Mouse (Mus musculus): Measurements from ENCODE around the gene Zswim2. TPM values are rescaled to one million over a fixed set of nuclear protein-coding genes. Genes with fewer than 3 reads are reported as not detected.
"Not testable (repeated sequence)": the region's sequence is repeated elsewhere in the genome, so short reads cannot be mapped to it uniquely, and the experiment has no call there.

The Zswim2 gene
- not detected for total RNA-seq (2022)

DNA sequence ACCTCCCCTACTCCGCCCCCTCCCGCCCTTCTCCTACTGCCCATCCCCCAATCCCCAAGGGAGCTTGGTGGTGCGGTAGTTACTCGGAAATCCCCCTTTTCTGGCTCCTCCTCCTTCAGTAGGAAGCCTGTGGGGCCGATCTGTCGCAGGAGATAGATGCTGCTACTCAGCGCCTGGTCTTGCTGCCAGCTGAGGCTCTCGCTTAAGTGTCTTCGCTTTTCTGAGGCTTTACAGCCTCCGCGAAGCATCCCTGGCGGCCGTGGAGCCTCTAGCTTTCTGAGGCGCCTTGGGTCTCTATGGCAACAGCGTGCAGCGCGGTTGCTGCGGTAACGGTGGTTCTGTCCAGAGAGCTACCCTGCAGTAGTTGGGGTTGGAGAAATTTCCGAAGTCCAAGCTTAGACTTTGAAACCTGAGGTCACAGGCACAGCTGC lies at the start of gene Zswim2:
Zswim2 (minus strand) TSS at position 298 of the 431 bp plus-strand sequence.
- no peak for DNase-seq (ENCODE audit: low spot score)

DNA sequence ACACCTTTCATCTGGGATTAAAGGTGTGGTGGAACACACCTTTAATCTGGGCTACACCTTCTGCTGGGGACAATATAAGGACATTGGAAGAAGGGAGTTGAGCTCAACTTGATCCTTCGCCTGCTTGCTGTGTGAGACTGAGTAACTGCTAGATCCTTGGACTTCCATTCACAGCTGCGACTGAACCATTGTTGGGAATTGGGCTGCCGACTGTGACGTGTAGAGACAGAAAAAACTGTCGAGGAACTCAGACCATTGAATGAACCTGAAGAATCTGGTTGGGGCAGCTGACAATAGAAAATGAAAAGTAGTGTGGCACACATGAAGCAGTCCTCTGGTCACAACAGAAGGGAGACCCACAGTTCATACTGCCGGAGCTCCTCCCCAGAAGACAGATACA lies 49.2 kb upstream of the Zswim2 start, which contains the start of gene Gm13691:
Gm13691 (plus strand) TSS at position 301 of the 400 bp plus-strand sequence.
- DNase-seq (ENCODE audit: low spot score): not testable (repeated sequence)

DNA sequence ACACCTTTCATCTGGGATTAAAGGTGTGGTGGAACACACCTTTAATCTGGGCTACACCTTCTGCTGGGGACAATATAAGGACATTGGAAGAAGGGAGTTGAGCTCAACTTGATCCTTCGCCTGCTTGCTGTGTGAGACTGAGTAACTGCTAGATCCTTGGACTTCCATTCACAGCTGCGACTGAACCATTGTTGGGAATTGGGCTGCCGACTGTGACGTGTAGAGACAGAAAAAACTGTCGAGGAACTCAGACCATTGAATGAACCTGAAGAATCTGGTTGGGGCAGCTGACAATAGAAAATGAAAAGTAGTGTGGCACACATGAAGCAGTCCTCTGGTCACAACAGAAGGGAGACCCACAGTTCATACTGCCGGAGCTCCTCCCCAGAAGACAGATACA lies 43.4 kb upstream of the Zswim2 start, which contains the start of gene Gm13697:
Gm13697 (plus strand) TSS at position 301 of the 400 bp plus-strand sequence.
- DNase-seq (ENCODE audit: low spot score): not testable (repeated sequence)

DNA sequence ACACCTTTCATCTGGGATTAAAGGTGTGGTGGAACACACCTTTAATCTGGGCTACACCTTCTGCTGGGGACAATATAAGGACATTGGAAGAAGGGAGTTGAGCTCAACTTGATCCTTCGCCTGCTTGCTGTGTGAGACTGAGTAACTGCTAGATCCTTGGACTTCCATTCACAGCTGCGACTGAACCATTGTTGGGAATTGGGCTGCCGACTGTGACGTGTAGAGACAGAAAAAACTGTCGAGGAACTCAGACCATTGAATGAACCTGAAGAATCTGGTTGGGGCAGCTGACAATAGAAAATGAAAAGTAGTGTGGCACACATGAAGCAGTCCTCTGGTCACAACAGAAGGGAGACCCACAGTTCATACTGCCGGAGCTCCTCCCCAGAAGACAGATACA lies 37.6 kb upstream of the Zswim2 start, which contains the start of gene Gm13694:
Gm13694 (plus strand) TSS at position 301 of the 400 bp plus-strand sequence.
- DNase-seq (ENCODE audit: low spot score): not testable (repeated sequence)

DNA sequence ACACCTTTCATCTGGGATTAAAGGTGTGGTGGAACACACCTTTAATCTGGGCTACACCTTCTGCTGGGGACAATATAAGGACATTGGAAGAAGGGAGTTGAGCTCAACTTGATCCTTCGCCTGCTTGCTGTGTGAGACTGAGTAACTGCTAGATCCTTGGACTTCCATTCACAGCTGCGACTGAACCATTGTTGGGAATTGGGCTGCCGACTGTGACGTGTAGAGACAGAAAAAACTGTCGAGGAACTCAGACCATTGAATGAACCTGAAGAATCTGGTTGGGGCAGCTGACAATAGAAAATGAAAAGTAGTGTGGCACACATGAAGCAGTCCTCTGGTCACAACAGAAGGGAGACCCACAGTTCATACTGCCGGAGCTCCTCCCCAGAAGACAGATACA lies 31.8 kb upstream of the Zswim2 start, which contains the start of gene Gm13696:
Gm13696 (plus strand) TSS at position 301 of the 400 bp plus-strand sequence.
- DNase-seq (ENCODE audit: low spot score): not testable (repeated sequence)

DNA sequence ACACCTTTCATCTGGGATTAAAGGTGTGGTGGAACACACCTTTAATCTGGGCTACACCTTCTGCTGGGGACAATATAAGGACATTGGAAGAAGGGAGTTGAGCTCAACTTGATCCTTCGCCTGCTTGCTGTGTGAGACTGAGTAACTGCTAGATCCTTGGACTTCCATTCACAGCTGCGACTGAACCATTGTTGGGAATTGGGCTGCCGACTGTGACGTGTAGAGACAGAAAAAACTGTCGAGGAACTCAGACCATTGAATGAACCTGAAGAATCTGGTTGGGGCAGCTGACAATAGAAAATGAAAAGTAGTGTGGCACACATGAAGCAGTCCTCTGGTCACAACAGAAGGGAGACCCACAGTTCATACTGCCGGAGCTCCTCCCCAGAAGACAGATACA lies 26.0 kb upstream of the Zswim2 start, which contains the start of gene Gm13695:
Gm13695 (plus strand) TSS at position 301 of the 400 bp plus-strand sequence.
- not testable (repeated sequence) for DNase-seq (ENCODE audit: low spot score)

DNA sequence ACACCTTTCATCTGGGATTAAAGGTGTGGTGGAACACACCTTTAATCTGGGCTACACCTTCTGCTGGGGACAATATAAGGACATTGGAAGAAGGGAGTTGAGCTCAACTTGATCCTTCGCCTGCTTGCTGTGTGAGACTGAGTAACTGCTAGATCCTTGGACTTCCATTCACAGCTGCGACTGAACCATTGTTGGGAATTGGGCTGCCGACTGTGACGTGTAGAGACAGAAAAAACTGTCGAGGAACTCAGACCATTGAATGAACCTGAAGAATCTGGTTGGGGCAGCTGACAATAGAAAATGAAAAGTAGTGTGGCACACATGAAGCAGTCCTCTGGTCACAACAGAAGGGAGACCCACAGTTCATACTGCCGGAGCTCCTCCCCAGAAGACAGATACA lies 20.2 kb upstream of the Zswim2 start, which contains the start of gene Gm13693:
Gm13693 (plus strand) TSS at position 301 of the 400 bp plus-strand sequence.
- not testable (repeated sequence) for DNase-seq (ENCODE audit: low spot score)

DNA sequence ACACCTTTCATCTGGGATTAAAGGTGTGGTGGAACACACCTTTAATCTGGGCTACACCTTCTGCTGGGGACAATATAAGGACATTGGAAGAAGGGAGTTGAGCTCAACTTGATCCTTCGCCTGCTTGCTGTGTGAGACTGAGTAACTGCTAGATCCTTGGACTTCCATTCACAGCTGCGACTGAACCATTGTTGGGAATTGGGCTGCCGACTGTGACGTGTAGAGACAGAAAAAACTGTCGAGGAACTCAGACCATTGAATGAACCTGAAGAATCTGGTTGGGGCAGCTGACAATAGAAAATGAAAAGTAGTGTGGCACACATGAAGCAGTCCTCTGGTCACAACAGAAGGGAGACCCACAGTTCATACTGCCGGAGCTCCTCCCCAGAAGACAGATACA lies 14.4 kb upstream of the Zswim2 start, which contains the start of gene Gm13698:
Gm13698 (plus strand) TSS at position 301 of the 400 bp plus-strand sequence.
- DNase-seq (ENCODE audit: low spot score): not testable (repeated sequence)

DNA sequence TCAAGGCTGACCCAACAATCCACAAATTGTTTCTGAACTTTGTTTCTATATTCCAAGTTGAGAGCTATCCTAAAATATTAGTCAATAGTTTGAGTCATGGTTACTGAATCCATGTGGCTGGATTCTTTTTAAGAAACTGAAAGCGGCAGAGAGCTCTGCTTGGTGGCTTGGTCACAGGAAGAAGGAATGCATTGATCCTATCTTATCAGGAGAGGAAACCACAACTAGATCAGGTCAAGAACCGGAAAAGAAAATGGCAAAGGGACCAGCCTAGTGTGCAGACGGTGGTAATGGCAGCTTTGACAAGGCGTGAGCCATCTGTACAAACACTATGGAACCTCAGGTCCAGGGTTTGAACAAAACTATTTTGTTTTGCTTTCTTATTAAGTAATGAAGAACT lies 764 bp upstream of the Zswim2 start:
- DNase-seq (ENCODE audit: low spot score): no peak

DNA sequence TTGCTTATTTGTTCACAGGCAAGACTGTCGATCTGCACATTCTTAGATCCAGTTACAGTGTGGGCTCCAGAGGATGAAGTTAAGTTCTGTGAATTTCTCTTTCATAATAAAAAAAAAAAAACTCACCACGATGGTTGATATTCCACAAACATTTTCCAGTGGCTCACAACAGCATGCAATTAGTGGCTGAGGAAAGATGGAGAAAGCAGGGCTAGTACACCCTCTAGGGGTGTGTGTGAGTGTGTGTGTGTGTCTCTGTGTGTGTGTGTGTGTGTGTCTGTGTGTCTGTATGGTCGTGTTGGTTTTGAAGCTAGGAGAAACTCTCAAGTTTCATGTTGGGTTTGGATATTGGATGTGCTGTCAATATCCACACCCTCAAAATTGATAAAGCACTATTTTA lies 350 bp upstream of the Zswim2 start:
- no peak for DNase-seq (ENCODE audit: low spot score)

DNA sequence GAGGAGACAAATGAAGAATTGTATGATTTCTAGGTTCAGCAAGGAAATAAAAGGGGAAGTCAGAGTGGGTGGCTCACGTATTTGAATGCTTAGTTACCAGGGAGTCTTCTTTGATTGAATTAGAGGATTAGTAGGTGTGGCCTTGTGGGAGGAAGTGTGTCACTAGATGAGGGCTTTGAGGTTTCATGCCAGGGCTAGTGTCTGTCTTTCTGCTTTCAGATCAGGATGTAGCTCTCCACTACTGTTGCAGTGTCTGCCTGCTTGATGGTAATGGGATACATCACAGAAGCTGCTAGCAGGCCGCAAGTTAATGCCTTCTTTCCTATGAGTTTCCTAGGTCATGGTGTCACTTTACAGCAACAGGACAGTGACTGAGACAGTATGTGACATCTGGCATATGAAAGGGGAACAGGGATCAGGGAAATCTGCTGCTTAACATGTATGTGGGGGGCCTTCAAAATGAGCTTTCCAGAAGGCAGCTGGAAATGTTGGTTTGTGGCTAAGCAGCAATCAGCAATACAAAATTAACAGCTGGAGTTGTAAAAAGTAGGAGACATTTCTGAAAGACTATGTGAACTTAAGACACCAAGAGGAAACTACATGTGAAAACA lies 11.4 kb downstream of the Zswim2 start:
- DNase-seq (ENCODE audit: low spot score): no peak

DNA sequence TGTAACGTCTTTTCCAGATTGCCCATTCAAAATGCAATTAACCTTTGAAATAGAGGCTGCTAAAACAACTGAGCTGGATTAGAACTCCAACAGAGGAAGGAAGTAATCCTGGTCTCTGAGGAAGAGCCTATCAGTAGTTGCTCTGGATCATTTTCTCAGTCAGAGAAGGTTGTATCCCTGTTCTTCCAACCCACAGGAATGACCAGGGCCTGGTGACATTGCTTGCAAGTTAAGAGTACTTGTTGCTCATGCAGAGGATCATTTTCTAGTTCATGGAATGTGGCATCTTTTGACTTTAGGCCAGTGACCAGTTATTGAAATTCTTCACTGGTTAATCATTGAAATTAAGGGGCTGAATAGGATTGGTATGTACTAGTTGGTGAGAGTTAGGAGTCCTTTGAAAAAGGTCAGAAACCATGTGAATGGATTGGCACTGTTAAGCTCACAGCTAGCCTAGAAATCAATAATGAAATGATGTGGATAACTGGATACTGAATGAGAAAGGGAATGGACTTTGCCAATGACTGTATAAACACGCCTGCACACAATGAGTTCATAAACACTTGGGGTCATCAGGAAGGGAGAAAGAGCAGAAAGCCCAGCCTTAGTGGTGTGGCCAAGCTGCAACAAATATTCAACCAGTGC lies 39.0 kb downstream of the Zswim2 start:
- no peak for DNase-seq (ENCODE audit: low spot score)

DNA sequence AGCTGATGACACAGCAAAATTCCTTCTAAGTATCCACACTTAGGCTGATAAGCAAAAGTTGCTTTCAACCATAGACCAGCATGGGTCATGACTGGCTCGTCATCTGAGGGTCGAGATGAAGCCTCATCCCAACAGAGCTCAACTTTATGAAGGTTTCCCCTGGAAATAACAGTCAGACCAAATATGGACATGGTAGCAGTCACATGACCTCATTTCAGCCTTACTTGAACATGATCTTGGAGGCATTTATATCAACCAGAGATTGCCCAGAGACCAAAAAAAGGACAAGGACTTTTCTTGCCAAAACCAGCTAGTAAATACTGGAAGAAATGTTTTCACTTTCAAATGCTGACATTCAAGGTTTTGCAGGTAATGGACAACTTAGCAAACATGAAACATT lies 47.3 kb downstream of the Zswim2 start:
- no peak for DNase-seq (ENCODE audit: low spot score)

DNA sequence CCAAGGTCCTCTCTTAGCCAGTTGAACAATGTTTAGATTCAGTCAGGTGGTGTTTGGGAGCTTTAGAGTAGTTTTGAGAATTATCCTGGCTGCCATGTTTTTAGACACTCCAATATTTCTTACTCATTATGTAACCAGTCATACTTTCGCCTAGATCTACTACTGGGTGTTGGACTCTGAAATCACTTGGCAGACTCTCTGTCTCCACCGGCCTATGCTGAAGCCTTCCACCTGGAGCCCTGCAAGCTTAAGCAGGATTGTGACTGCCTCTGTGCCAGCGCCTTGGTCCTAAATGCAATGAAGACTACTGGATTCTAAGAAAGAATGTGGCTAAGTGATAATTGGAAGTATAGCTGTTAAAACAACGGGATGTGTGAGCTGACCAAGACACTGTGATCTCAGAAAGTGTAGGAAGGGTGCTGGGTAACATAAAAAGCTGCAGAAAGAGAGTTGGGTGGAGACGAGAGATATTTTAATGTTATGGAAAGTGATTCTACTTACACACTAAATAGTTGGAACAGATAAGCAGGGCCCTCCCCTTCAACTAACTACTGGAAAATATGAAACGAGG lies 57.1 kb downstream of the Zswim2 start:
- DNase-seq (ENCODE audit: low spot score): no peak

Other genes starting within 250 kb of the Zswim2 start
- 10 to 100 TPM; 33.9 to 39.6 (median 36.0) TPM for gene Itgav, start 216.8 kb downstream of the Zswim2 start, total RNA-seq (2022)
- under 1 TPM; 0.40 to 0.94 (median 0.55) TPM for gene Fam171b, start 128.6 kb downstream of the Zswim2 start, total RNA-seq (2022)
- gene Gm13698, start 14.5 kb upstream of the Zswim2 start, total RNA-seq (2022): 1 to 10 TPM in 1 of 4 experiments, under 1 TPM in 3; 0.75 to 1.0 (median 0.76) TPM
- 1 to 10 TPM in 1 of 4 experiments, under 1 TPM in 3; 0.75 to 1.0 (median 0.76) TPM for gene Gm13693, start 20.3 kb upstream of the Zswim2 start, total RNA-seq (2022)
- gene Gm13695, start 26.1 kb upstream of the Zswim2 start, total RNA-seq (2022): under 1 TPM in 1 of 4 experiments, not detected in 3; 0.75 TPM
- gene Gm13696, start 31.9 kb upstream of the Zswim2 start, total RNA-seq (2022): 1 to 10 TPM in 1 of 4 experiments, under 1 TPM in 3; 0.75 to 1.0 (median 0.76) TPM
- gene Gm13694, start 37.7 kb upstream of the Zswim2 start, total RNA-seq (2022): 1 to 10 TPM in 1 of 4 experiments, under 1 TPM in 3; 0.75 to 1.0 (median 0.76) TPM
- 1 to 10 TPM in 1 of 4 experiments, under 1 TPM in 3; 0.75 to 1.0 (median 0.76) TPM for gene Gm13697, start 43.5 kb upstream of the Zswim2 start, total RNA-seq (2022)
- gene Gm13691, start 49.3 kb upstream of the Zswim2 start, total RNA-seq (2022): 1 to 10 TPM in 1 of 4 experiments, under 1 TPM in 3; 0.75 to 1.0 (median 0.76) TPM

Data from heart, adult 8-10 months (tissue).